In the genomic region with DNA sequence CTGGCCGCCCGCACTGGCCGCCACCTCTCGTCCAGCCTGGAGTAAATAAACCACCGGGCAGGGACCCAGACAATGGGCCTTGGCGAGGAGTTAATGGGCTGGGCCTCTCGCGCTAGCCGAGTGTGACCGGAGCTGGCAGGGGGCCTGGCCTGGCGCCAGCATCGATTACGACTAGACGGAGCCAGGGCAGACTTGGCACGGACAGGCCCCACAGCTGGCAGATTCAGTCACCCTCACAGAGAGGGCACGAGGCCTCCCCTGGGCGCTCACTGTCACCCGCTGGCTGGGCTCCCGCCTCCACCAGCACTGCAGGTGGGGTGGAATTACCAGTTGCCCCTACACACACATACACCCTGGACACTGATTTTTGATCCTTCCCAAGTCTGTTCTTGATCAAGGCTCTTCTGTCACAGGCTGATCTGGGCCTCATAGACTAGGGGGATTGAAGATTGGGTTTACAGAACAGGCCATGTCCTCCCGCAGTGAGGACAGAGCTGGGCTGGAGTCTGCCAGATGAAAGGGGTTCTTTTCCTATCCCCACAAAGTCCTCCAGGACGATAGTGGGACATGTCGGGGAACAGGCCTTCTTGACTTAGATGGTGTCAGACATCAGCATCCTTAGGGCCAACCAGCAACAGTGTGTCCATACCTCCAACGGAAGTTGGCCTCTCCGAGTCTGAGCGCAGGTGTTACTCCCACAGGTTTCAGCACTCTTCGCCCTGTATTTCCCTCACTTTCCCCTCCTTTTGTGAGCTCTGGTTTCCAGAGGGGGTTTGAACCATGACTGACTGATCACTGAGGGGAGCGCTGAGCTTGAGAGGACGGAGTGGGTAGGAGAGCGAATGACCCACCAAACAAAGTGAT, we compare ENCODE assay signal across 8 mouse cellular contexts. TPM values are rescaled to one million over a fixed set of nuclear protein-coding genes. Genes with fewer than 3 reads are reported as not detected.
DNase-seq lines count a peak whose midpoint lies in the region; ATAC-seq and TF ChIP-seq lines count a peak whose summit lies in the region.

No protein-coding gene starts in this region.

- no peaks in the 10 kb centered on the region for H3K9me3 ChIP-seq in forebrain, embryonic 10.5 days
- no peaks in the 10 kb centered on the region for H3K9me3 ChIP-seq in heart, embryonic 11.5 days (replicated peaks; ENCODE audit: control insufficient read depth, low read length)
- H3K9me3 ChIP-seq in kidney, embryonic 14.5 days (ENCODE audit: control insufficient read depth, low read length) = no peaks in the 10 kb centered on the region
- H3K9me3 ChIP-seq in midbrain, postnatal 0 days (ENCODE audit: low read length) = no peaks in the 10 kb centered on the region

- peak overlapping the region; percentile 56; the same call in 1 of the 2 replicates for H3K9ac ChIP-seq in heart, embryonic 11.5 days (ENCODE audit: low read depth, low read length)
- H3K9ac ChIP-seq in kidney, embryonic 14.5 days (ENCODE audit: low read depth, low read length) = 0 out of 2 replicates have a peak overlapping the region, but pooled peaks have one; percentile 3
- no peak overlapping the region for H3K9ac ChIP-seq in midbrain, postnatal 0 days (replicated peaks; ENCODE audit: low read length, poor library complexity, severe bottlenecking)

- peak overlapping the region; percentile 34 for H3K4me3 ChIP-seq in forebrain, embryonic 10.5 days
- H3K4me3 ChIP-seq in heart, embryonic 11.5 days (ENCODE audit: low read depth, low read length) = no peak overlapping the region
- no peak overlapping the region for H3K4me3 ChIP-seq in kidney, embryonic 14.5 days (ENCODE audit: low read length)
- H3K4me3 ChIP-seq in midbrain, postnatal 0 days (ENCODE audit: low read depth, low read length) = no peak overlapping the region
- no peak overlapping the region for H3K4me3 ChIP-seq in thymus, adult 2 months (ENCODE audit: control insufficient read depth, insufficient read depth, low read length)

- intact Hi-C loops in left cerebral cortex, postnatal 4 days (cut with DNase I) = no loop called here

- no peak overlapping the region for H3K4me2 ChIP-seq in heart, embryonic 11.5 days
- H3K4me2 ChIP-seq in kidney, embryonic 14.5 days (replicated peaks; ENCODE audit: low read depth, low read length) = no peak overlapping the region
- H3K4me2 ChIP-seq in midbrain, postnatal 0 days (ENCODE audit: low read depth, low read length, poor library complexity, severe bottlenecking) = no peak overlapping the region

- H3K36me3 ChIP-seq in forebrain, embryonic 10.5 days (replicated peaks) = no peaks in the 10 kb centered on the region
- H3K36me3 ChIP-seq in heart, embryonic 11.5 days (ENCODE audit: control insufficient read depth, insufficient read depth, low read length) = no peaks in the 10 kb centered on the region
- H3K36me3 ChIP-seq in kidney, embryonic 14.5 days (ENCODE audit: control insufficient read depth, insufficient read depth, low read length) = no peaks in the 10 kb centered on the region
- H3K36me3 ChIP-seq in midbrain, postnatal 0 days (ENCODE audit: insufficient read depth, low read length) = no peaks in the 10 kb centered on the region
- no peaks in the 10 kb centered on the region for H3K36me3 ChIP-seq in thymus, adult 2 months (ENCODE audit: control insufficient read depth, insufficient read depth, low read length)

- TF ChIP-seq CTCF in brain, embryonic 14.5 days (IDR thresholded peaks at IDR 0.05; ENCODE audit: borderline replicate concordance, extremely low read depth, insufficient read depth, insufficient read length) = no peak
- TF ChIP-seq CTCF in midbrain, postnatal 0 days (IDR thresholded peaks at IDR 0.05) = no peak
- TF ChIP-seq CTCF in thymus, adult 2 months (IDR thresholded peaks at IDR 0.05; ENCODE audit: borderline replicate concordance, control insufficient read depth, extremely low read depth, insufficient read depth, low read length, poor library complexity) = no peak

- ATAC-seq in heart, embryonic 11.5 days (replicated peaks; ENCODE audit: insufficient number of reproducible peaks, low FRiP score, low TSS enrichment) = 0 out of 2 replicates have a peak, but pooled peaks have one; percentile 26
- peak; percentile 94 for ATAC-seq in kidney, embryonic 14.5 days (ENCODE audit: low FRiP score, low TSS enrichment)
- ATAC-seq in midbrain, postnatal 0 days (ENCODE audit: low FRiP score) = peak; percentile 86

- peaks cover 20% of the 10 kb centered on the region for H3K27me3 ChIP-seq in forebrain, embryonic 10.5 days (ENCODE audit: poor library complexity, severe bottlenecking)
- no peaks in the 10 kb centered on the region for H3K27me3 ChIP-seq in heart, embryonic 11.5 days (ENCODE audit: control insufficient read depth, insufficient read depth, low read length)
- H3K27me3 ChIP-seq in kidney, embryonic 14.5 days (ENCODE audit: control insufficient read depth, insufficient read depth, low read length) = no peaks in the 10 kb centered on the region
- no peaks in the 10 kb centered on the region for H3K27me3 ChIP-seq in midbrain, postnatal 0 days (ENCODE audit: insufficient read depth, low read length)
- no peaks in the 10 kb centered on the region for H3K27me3 ChIP-seq in thymus, adult 2 months (ENCODE audit: control insufficient read depth, insufficient read depth, low read length)

- peak overlapping the region; percentile 88 for H3K27ac ChIP-seq in forebrain, embryonic 10.5 days
- H3K27ac ChIP-seq in heart, embryonic 11.5 days (ENCODE audit: low read depth, low read length) = peak overlapping the region; percentile 46; the same call in 1 of the 2 replicates
- H3K27ac ChIP-seq in kidney, embryonic 14.5 days (ENCODE audit: low read depth, low read length) = peak overlapping the region; percentile 77
- H3K27ac ChIP-seq in midbrain, postnatal 0 days (ENCODE audit: low read depth, low read length) = no peak overlapping the region
- no peak overlapping the region for H3K27ac ChIP-seq in thymus, adult 2 months (ENCODE audit: control insufficient read depth, insufficient read depth, low read length)

- no peak for TF ChIP-seq POLR2A in brain, embryonic 14.5 days (IDR thresholded peaks at IDR 0.05; ENCODE audit: borderline replicate concordance, extremely low read depth, insufficient read depth, insufficient read length, poor library complexity, severe bottlenecking)
- no peak for TF ChIP-seq POLR2A in thymus, adult 2 months (IDR thresholded peaks at IDR 0.05; ENCODE audit: control insufficient read depth, extremely low read depth, insufficient read depth, low read length, poor library complexity)

- 33% methylated on average over 29 of the region's 29 CpGs for WGBS in forebrain, embryonic 10.5 days
- 46% methylated on average over 29 of the region's 29 CpGs for WGBS in heart, embryonic 11.5 days (ENCODE audit: insufficient replicate concordance)
- 26% methylated on average over 29 of the region's 29 CpGs for WGBS in kidney, embryonic 14.5 days
- 38% methylated on average over 29 of the region's 29 CpGs for WGBS in midbrain, postnatal 0 days
- WGBS in thymus, adult 2 months = 93% methylated on average over 29 of the region's 29 CpGs

- peak; percentile 95 for DNase-seq in brain, embryonic 14.5 days (ENCODE audit: low read depth)
- DNase-seq in forebrain, embryonic 10.5 days (ENCODE audit: extremely low spot score, low spot score) = peak; percentile 76
- peak; percentile 99 for DNase-seq in left cerebral cortex, postnatal 4 days
- DNase-seq in midbrain, postnatal 0 days (ENCODE audit: low spot score) = peak; percentile 96
- DNase-seq in testis, postnatal 10 days (ENCODE audit: low spot score) = peak; percentile 94
- DNase-seq in thymus, adult 2 months = no peak

- H3K4me1 ChIP-seq in forebrain, embryonic 10.5 days = peaks cover 39% of the 10 kb centered on the region
- H3K4me1 ChIP-seq in heart, embryonic 11.5 days (ENCODE audit: control insufficient read depth, insufficient read depth, low read length) = peaks cover 6% of the 10 kb centered on the region; the same call in 1 of the 2 replicates
- H3K4me1 ChIP-seq in kidney, embryonic 14.5 days (ENCODE audit: control insufficient read depth, insufficient read depth, low read length) = peaks cover 27% of the 10 kb centered on the region
- no peaks in the 10 kb centered on the region for H3K4me1 ChIP-seq in midbrain, postnatal 0 days (ENCODE audit: insufficient read depth, low read length)
- peaks cover 12% of the 10 kb centered on the region for H3K4me1 ChIP-seq in thymus, adult 2 months (replicated peaks; ENCODE audit: control insufficient read depth, insufficient read depth, low read length)

RNA-seq across cellular contexts. Expression of a gene that starts 31.2 kb away (rescaled TPM):
- 195 and 222 TPM in 2 replicates for polyA plus RNA-seq in brain, embryonic 14.5 days (2012; rRNA removed)
- 238 and 240 TPM in 2 replicates for polyA plus RNA-seq in forebrain, embryonic 10.5 days (2016; fragmentation: Nextera tagmentation; extraction: Ambion mirVana)
- 202 and 204 TPM in 2 replicates for polyA plus RNA-seq in heart, embryonic 11.5 days (2014; fragmentation: Nextera tagmentation; extraction: Ambion mirVana)
- polyA plus RNA-seq in kidney, embryonic 14.5 days (2014; fragmentation: Nextera tagmentation; extraction: Ambion mirVana) = 234 and 300 TPM in 2 replicates
- total RNA-seq in left cerebral cortex, postnatal 4 days (2021) = 100 to 1,000 TPM; 159 to 170 TPM
- 161 and 181 TPM in 2 replicates for total RNA-seq in midbrain, postnatal 0 days (2014; rRNA removed)
- 331 and 352 TPM in 2 replicates for polyA plus RNA-seq in midbrain, postnatal 0 days (2015; fragmentation: Nextera tagmentation; extraction: Ambion mirVana)
- 59.9 and 82.7 TPM in 2 replicates for polyA plus RNA-seq in thymus, adult 2 months (2012; rRNA removed)

RNA-seq across cellular contexts. Expression of a gene that starts 38.8 kb away (rescaled TPM):
- polyA plus RNA-seq in brain, embryonic 14.5 days (2012; rRNA removed) = 10.6 and 13.7 TPM in 2 replicates
- 3.8 and 4.5 TPM in 2 replicates for polyA plus RNA-seq in forebrain, embryonic 10.5 days (2016; fragmentation: Nextera tagmentation; extraction: Ambion mirVana)
- 2.6 and 3.7 TPM in 2 replicates for polyA plus RNA-seq in heart, embryonic 11.5 days (2014; fragmentation: Nextera tagmentation; extraction: Ambion mirVana)
- polyA plus RNA-seq in kidney, embryonic 14.5 days (2014; fragmentation: Nextera tagmentation; extraction: Ambion mirVana) = 6.0 and 9.6 TPM in 2 replicates
- 1 to 10 TPM; 5.7 to 6.0 TPM for total RNA-seq in left cerebral cortex, postnatal 4 days (2021)
- 6.8 and 9.8 TPM in 2 replicates for total RNA-seq in midbrain, postnatal 0 days (2014; rRNA removed)
- polyA plus RNA-seq in midbrain, postnatal 0 days (2015; fragmentation: Nextera tagmentation; extraction: Ambion mirVana) = 0.99 and 1.1 TPM in 2 replicates
- 67.3 and 80.9 TPM in 2 replicates for polyA plus RNA-seq in thymus, adult 2 months (2012; rRNA removed)

Comparison
In these comparisons a context has a peak if more than half of its experiments do, and no peak if none do; other contexts are left out.
1. H3K27ac ChIP-seq: peak in forebrain, embryonic 10.5 days (single experiment), heart, embryonic 11.5 days (single experiment) and kidney, embryonic 14.5 days (single experiment); none in midbrain, postnatal 0 days (single experiment) and thymus, adult 2 months (single experiment).
2. ATAC-seq: peak in every context shown above with its lines; median percentile 94 in kidney, embryonic 14.5 days; 86 in midbrain, postnatal 0 days; 26 in heart, embryonic 11.5 days.